Mouse (Mus musculus): ENCODE results near the gene Omp. TPM values are rescaled to one million over a fixed set of nuclear protein-coding genes. Genes with fewer than 3 reads are reported as not detected.

Omp gene
- total and polyA plus RNA-seq, 2 experiments from 2014 or later, result 0.46 to 0.55 TPM

DNA sequence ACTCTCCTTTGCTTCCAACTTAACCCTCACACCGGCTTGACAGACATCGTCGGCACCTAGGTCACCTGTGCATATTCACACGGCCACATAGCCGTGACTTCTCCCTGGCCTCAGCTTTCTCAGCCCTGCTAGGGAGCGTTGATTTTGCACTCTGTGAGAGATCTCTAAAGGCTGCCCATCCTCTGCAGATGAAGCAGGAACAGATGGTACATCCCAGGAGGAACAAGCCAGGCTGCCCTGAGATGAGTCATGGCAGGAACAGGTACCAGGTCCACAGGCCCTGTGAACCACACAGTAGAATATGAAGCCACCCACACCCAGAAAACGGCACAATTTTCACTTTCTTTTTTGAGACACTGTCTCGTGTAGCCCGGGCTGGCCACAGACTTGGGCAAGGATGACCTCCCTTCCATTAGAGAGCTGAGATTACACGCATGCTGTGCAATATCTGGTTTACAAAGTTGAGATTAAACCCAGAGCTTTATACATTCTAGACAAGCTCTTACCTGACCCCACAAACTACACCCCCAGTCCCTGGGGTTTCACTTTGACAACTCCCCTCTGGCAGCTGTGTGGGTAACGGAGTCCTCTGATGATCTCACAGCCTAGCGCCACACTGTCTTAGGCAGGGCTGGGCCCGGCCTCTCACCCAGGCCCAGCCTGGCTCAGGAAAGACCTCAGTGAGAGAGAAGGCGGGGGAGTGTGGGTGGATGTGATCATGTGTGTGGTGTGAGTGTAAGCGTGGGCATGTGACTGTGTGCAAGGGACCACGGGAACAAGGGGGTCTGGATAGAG lies 36.5 kb downstream of the Omp start:
- Histone ChIP-seq H3K4me3 (ENCODE audit: low read depth, low read length) (no peak overlapping the region), H3K9ac (replicated peaks; ENCODE audit: low read length, poor library complexity, severe bottlenecking) (no peak overlapping the region), H3K27ac (ENCODE audit: low read depth, low read length) (no peak overlapping the region), H3K36me3 (ENCODE audit: insufficient read depth, low read length) (no peaks in the 10 kb centered on the region), H3K4me2 (ENCODE audit: low read depth, low read length, poor library complexity, severe bottlenecking) (no peak overlapping the region), H3K4me1 (ENCODE audit: insufficient read depth, low read length) (no peaks in the 10 kb centered on the region), H3K9me3 (ENCODE audit: low read length) (no peaks in the 10 kb centered on the region), H3K27me3 (ENCODE audit: insufficient read depth, low read length) (peaks cover 14% of the 10 kb centered on the region; the same call in 1 of the 2 replicates)
- ATAC-seq (ENCODE audit: low FRiP score) (no peak), DNase-seq (ENCODE audit: low spot score) (no peak)
- TF ChIP-seq CTCF (IDR thresholded peaks at IDR 0.05), result no peak
- 86% methylated on average over 16 of the region's 16 CpGs for WGBS

DNA sequence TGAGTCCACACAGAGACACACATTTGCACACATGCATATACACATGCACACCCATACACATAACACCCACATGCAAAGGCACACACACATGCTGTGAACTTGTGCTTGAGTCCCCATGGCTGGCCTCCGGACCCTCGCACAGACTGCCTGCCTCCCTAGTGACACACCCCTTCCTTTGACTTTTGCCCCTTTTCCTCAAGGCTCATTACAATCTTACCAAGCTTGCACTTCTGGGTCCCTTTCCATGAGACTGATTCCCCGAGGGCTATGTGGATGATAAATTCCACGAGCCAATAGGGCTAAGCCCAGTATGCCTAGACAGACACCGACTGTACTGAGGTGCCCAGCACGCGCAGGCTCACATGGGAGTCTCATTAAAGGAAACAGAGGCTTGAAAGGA lies 39.0 kb downstream of the Omp start:
- ATAC-seq (ENCODE audit: low FRiP score) (no peak), DNase-seq (ENCODE audit: low spot score) (no peak)
- Histone ChIP-seq H3K4me3 (ENCODE audit: low read depth, low read length) (no peak overlapping the region), H3K4me2 (ENCODE audit: low read depth, low read length, poor library complexity, severe bottlenecking) (no peak overlapping the region), H3K9me3 (ENCODE audit: low read length) (no peaks in the 10 kb centered on the region), H3K36me3 (ENCODE audit: insufficient read depth, low read length) (no peaks in the 10 kb centered on the region), H3K27ac (ENCODE audit: low read depth, low read length) (no peak overlapping the region), H3K4me1 (ENCODE audit: insufficient read depth, low read length) (peaks cover 4% of the 10 kb centered on the region; the same call in 1 of the 2 replicates), H3K27me3 (ENCODE audit: insufficient read depth, low read length) (peaks cover 7% of the 10 kb centered on the region; the same call in 1 of the 2 replicates), H3K9ac (replicated peaks; ENCODE audit: low read length, poor library complexity, severe bottlenecking) (no peak overlapping the region)
- no peak for TF ChIP-seq CTCF (IDR thresholded peaks at IDR 0.05)
- WGBS, result 87% methylated on average over 7 of the region's 7 CpGs

DNA sequence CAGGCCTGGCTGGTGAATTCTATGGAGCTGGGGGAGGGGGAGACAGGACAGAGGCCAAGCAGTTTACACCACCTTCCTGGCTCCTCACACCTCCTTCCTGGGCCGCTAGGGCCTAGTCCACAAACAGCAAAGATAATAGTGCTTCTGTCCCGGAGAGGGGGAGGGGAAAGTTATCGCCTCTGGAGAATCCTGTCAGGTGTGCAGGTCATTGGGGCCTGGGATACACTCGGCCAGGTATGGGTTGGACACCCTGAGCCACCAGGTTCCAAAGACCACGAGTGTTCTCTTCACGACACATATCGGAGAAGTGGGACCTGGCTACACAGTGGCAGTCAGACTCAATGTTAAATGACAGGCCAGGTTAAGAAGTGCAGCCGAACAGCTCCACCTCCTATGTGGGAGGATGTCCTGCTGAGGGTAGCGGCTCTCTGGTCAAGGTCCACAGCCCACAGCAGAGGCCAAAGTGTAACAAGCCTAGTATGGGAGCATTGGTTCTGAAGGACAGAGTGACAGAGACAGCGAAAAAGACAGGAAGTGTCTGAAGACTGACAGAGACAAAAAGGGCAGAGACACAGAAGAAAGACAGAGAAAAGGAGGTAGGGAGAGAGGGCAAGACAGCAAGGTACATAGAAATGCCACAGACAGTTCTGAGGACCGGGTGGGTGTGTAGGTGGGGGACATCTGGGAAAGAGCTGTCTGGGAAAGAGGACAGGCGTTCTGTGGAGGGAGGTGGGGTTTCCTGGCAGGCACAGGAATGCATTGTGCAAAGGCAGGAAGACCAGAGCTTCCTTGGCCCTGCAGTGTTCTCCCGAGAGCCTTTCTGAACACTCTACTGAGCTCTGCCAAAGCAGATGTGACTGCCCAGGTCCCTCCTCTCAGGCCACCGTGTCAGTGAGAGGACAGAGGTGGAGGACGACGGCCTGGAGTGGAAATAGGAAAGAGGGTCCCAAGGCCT lies 40.5 kb downstream of the Omp start:
- Histone ChIP-seq H3K9ac (replicated peaks; ENCODE audit: low read length, poor library complexity, severe bottlenecking) (0 out of 2 replicates have a peak overlapping the region, but pooled peaks have one; percentile 13), H3K4me3 (ENCODE audit: low read depth, low read length) (no peak overlapping the region), H3K4me2 (ENCODE audit: low read depth, low read length, poor library complexity, severe bottlenecking) (no peak overlapping the region), H3K27me3 (ENCODE audit: insufficient read depth, low read length) (no peaks in the 10 kb centered on the region), H3K4me1 (ENCODE audit: insufficient read depth, low read length) (peaks cover 4% of the 10 kb centered on the region; the same call in 1 of the 2 replicates), H3K36me3 (ENCODE audit: insufficient read depth, low read length) (no peaks in the 10 kb centered on the region), H3K27ac (ENCODE audit: low read depth, low read length) (no peak overlapping the region), H3K9me3 (ENCODE audit: low read length) (no peaks in the 10 kb centered on the region)
- no peak for ATAC-seq (ENCODE audit: low FRiP score)
- no peak for TF ChIP-seq CTCF (IDR thresholded peaks at IDR 0.05)
- no peak for DNase-seq (ENCODE audit: low spot score)
- WGBS, result 66% methylated on average over 16 of the region's 16 CpGs

DNA sequence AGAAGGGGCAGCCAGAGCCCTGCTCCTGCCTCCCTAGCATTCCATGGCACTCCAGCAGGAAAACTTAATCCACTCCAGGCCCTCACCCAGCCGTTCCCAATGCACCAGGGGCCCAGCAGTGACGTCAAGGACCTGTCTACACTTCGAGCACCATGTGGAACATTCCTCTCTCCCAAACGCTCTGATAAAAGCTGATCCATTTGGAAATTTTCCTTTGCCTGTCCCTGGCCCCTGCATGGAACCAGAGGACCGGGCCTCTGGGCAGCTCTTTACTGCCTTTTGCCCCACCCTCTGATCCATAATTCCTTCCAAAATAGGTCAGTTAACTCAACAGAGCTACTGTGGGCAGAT lies 41.4 kb downstream of the Omp start:
- DNase-seq (ENCODE audit: low spot score) (no peak), ATAC-seq (ENCODE audit: low FRiP score) (peak; percentile 8; the same call in 1 of the 2 replicates)
- Histone ChIP-seq H3K4me1 (ENCODE audit: insufficient read depth, low read length) (peaks cover 4% of the 10 kb centered on the region; the same call in 1 of the 2 replicates), H3K4me3 (ENCODE audit: low read depth, low read length) (no peak overlapping the region), H3K4me2 (ENCODE audit: low read depth, low read length, poor library complexity, severe bottlenecking) (no peak overlapping the region), H3K27me3 (ENCODE audit: insufficient read depth, low read length) (no peaks in the 10 kb centered on the region), H3K27ac (ENCODE audit: low read depth, low read length) (no peak overlapping the region), H3K9ac (replicated peaks; ENCODE audit: low read length, poor library complexity, severe bottlenecking) (no peak overlapping the region), H3K9me3 (ENCODE audit: low read length) (no peaks in the 10 kb centered on the region), H3K36me3 (ENCODE audit: insufficient read depth, low read length) (no peaks in the 10 kb centered on the region)
- no peak for TF ChIP-seq CTCF (IDR thresholded peaks at IDR 0.05)
- 76% methylated on average over 5 of the region's 5 CpGs for WGBS

DNA sequence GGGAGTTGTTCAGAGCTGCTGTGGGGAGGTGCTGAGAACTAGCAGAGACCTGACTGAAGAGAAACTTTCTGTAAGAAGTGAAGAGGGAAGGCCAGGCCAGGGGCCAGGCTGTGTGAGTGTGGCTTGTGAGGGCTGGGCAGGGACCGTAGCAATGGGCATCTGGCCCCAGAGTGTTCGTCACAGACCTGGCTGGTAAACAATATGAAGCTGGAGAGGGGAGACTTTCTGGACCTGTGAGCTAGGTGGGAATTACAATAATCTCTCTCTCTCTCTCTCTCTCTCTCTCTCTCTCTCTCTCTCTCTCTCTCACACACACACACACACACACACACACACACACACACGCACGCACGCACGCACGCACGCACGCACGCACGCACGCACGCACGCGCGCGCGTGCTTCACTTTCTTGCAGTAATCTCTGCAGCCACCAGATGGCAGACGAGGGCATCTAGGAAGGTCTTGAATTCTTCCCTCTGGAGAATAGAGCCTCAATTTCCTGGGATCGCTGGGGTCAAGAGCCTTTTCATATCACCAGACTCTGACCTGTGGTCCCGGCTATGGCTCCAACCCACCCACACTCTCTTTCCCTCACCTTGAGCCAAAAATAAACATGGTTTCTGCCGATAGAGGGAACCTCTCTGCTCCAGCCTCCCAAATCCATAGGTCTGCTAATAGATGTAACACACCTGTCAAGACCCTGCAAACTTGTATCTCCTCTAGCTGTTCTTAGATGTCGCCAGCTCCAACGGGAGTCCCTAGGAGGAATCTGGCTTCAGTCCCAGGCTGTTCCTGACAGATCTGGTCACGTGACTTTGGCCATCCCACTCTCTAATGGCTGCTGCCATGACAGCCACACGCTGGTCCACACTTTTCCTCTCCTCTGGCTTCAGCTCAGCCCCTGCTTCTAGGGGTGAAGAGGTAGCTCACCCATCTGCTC lies 42.0 kb downstream of the Omp start:
- peak; percentile 88 for TF ChIP-seq CTCF (IDR thresholded peaks at IDR 0.05)

More for the DNA sequence above, 42.0 kb downstream of the Omp start:
- WGBS, result 34% methylated on average over 10 of the region's 26 CpGs
- Histone ChIP-seq H3K27ac (ENCODE audit: low read depth, low read length) (peak overlapping the region; percentile 58; the same call in 1 of the 2 replicates), H3K4me3 (ENCODE audit: low read depth, low read length) (no peak overlapping the region; the same call in 1 of the 2 replicates), H3K36me3 (ENCODE audit: insufficient read depth, low read length) (no peaks in the 10 kb centered on the region), H3K4me1 (ENCODE audit: insufficient read depth, low read length) (peaks cover 4% of the 10 kb centered on the region; the same call in 1 of the 2 replicates), H3K4me2 (ENCODE audit: low read depth, low read length, poor library complexity, severe bottlenecking) (peak overlapping the region; percentile 50), H3K9ac (replicated peaks; ENCODE audit: low read length, poor library complexity, severe bottlenecking) (no peak overlapping the region; the same call in 1 of the 2 replicates), H3K27me3 (ENCODE audit: insufficient read depth, low read length) (no peaks in the 10 kb centered on the region), H3K9me3 (ENCODE audit: low read length) (no peaks in the 10 kb centered on the region)
- DNase-seq (ENCODE audit: low spot score), result peak; percentile 86
- peak; percentile 64 for ATAC-seq (ENCODE audit: low FRiP score)

Measured in midbrain, postnatal 0 days (tissue).